Mouse (Mus musculus) stomach, embryonic 16.5 days (tissue): ENCODE results near the gene Adora1. TPM values are rescaled to one million over a fixed set of nuclear protein-coding genes. Genes with fewer than 3 reads are reported as not detected.
A peak's percentile ranks its signal among the peaks of the same experiment; 100 is the strongest.

Experiments used
- ATAC-seq: fragments of 200-750 bp; cut with Nextera tagmentation; 2 replicates; pipeline ENCODE4 v1.8.0; 2017; ENCODE audit warnings: moderate number of reproducible peaks, moderate TSS enrichment; ENCODE audit not compliant: insufficient read depth, low FRiP score
- H3K27ac ChIP-seq: fragments of 300-500 bp; sonication (generic); 2 replicates; pipeline ENCODE4 v1.5.1; 2014; ENCODE audit warnings: low read length
- H3K27me3 ChIP-seq: fragments of 300-500 bp; sonication (generic); 2 replicates; pipeline ENCODE4 v1.6.1; 2014; ENCODE audit warnings: low read length, control low read depth, mixed read lengths; ENCODE audit not compliant: control insufficient read depth, insufficient read depth
- H3K36me3 ChIP-seq: fragments of 300-500 bp; sonication (generic); 2 replicates; pipeline ENCODE4 v1.6.1; 2014; ENCODE audit warnings: low read length; ENCODE audit not compliant: control insufficient read depth, insufficient read depth
- H3K4me1 ChIP-seq: fragments of 300-500 bp; sonication (generic); 2 replicates; pipeline ENCODE4 v1.6.1; 2014; ENCODE audit warnings: low read length, control low read depth, mixed read lengths; ENCODE audit not compliant: control insufficient read depth, insufficient read depth
- H3K4me2 ChIP-seq: fragments of 300-500 bp; sonication (generic); 2 replicates; pipeline ENCODE4 v1.6.1; 2014; ENCODE audit warnings: low read depth, low read length, mixed read lengths
- H3K4me3 ChIP-seq: fragments of 300-500 bp; sonication (generic); replicated peaks from 2 replicates; pipeline ENCODE4 v1.5.1; 2014; ENCODE audit warnings: mild to moderate bottlenecking, low read length
- H3K9ac ChIP-seq: fragments of 300-500 bp; sonication (generic); 2 replicates; pipeline ENCODE4 v1.6.1; 2014; ENCODE audit warnings: low read length
- H3K9me3 ChIP-seq: fragments of 300-500 bp; sonication (generic); replicated peaks from 2 replicates; pipeline ENCODE4 v1.6.1; 2016; ENCODE audit warnings: low read length, control low read depth; ENCODE audit not compliant: control insufficient read depth
- WGBS: fragments of 180-500 bp; shearing (Covaris S2); extraction: QIAGEN DNeasy Blood & Tissue Kit; methylation state at CpG from one replicate; pipeline ENCODE4 v1.1.7; 2014; 5-methylcytosine and 5-hydroxymethylcytosine counted together
- polyA plus RNA-seq: library from polyadenylated mRNA; unstranded; fragments of >200 nt; fragmentation: Nextera tagmentation; extraction: Ambion mirVana; gene quantifications from 2 replicates; pipeline ENCODE4 v1.2.1, GENCODE M21; 2015

Gene Adora1
- polyA plus RNA-seq, result 15.3 and 22.3 TPM in 2 replicates

- Histone ChIP-seq H3K9me3 (no peaks in the 10 kb centered on the region), H3K36me3 (no peaks in the 10 kb centered on the region), H3K27me3 (peaks cover 26% of the 10 kb centered on the region), H3K4me2 (peak within 1 kb of the TSS; percentile 88), H3K4me3 (peak within 1 kb of the TSS; percentile 46), H3K27ac (peak within 1 kb of the TSS; percentile 14; the same call in 1 of the 2 replicates), H3K4me1 (peaks cover 16% of the 10 kb centered on the region), H3K9ac (peak within 1 kb of the TSS; percentile 64)
- ATAC-seq, result no peak
- 1% methylated on average over 37 of the region's 37 CpGs for WGBS
Observed at GRCm38 (mm10) chr1:134235391-134235921, at the start of gene Adora1. TSS of gene Adora1 (minus strand) at chr1:134235431.

DNA sequence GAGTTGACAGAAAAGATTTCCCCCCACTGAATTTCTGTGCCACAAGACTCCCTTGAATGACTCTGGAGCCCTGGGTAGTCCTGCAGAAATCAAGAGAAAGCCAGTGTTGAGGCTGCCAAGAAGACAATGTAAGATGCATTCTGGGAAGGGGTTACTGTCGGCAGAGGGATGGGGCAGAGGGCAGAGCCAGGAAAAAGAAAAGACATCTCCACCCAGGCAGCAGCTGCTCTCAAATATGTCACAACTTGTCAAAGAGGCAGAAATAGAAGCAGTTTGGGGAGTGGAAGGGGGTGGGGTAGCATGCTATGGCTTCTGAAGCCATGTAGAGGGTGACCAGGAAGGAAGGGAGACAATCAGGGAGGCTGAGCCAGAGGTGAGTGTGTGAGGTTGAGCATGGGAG is 47.9 kb upstream of the Adora1 start:
- H3K4me2 ChIP-seq, result no peak overlapping the region
- H3K36me3 ChIP-seq, result no peaks in the 10 kb centered on the region
- no peak overlapping the region for H3K27ac ChIP-seq
- no peak overlapping the region for H3K4me3 ChIP-seq
- H3K4me1 ChIP-seq, result no peaks in the 10 kb centered on the region
- no peak overlapping the region for H3K9ac ChIP-seq
- H3K27me3 ChIP-seq, result no peaks in the 10 kb centered on the region; the same call in 1 of the 2 replicates
- no peaks in the 10 kb centered on the region for H3K9me3 ChIP-seq
- WGBS, result 35% methylated on average over 1 of the region's 1 CpGs
- no peak for ATAC-seq

GRCm38 (mm10) chr1:134282342-134282741 is 47.1 kb upstream of the Adora1 start:
- H3K4me1 ChIP-seq, result no peaks in the 10 kb centered on the region
- H3K4me3 ChIP-seq, result no peak overlapping the region
- WGBS, result 65% methylated on average over 3 of the region's 3 CpGs
- H3K27ac ChIP-seq, result no peak overlapping the region
- ATAC-seq, result no peak
- H3K36me3 ChIP-seq, result no peaks in the 10 kb centered on the region
- no peaks in the 10 kb centered on the region for H3K9me3 ChIP-seq
- no peaks in the 10 kb centered on the region; the same call in 1 of the 2 replicates for H3K27me3 ChIP-seq
- no peak overlapping the region for H3K9ac ChIP-seq
- no peak overlapping the region for H3K4me2 ChIP-seq

GRCm38 (mm10) chr1:134281563-134281962 is 46.3 kb upstream of the Adora1 start:
- H3K9ac ChIP-seq, result no peak overlapping the region
- no peak overlapping the region for H3K27ac ChIP-seq
- no peak overlapping the region for H3K4me2 ChIP-seq
- no peaks in the 10 kb centered on the region for H3K4me1 ChIP-seq
- no peaks in the 10 kb centered on the region for H3K36me3 ChIP-seq
- H3K4me3 ChIP-seq, result no peak overlapping the region
- H3K27me3 ChIP-seq, result no peaks in the 10 kb centered on the region; the same call in 1 of the 2 replicates
- no peak for ATAC-seq
- WGBS, result 69% methylated on average over 4 of the region's 4 CpGs
- H3K9me3 ChIP-seq, result no peaks in the 10 kb centered on the region

DNA sequence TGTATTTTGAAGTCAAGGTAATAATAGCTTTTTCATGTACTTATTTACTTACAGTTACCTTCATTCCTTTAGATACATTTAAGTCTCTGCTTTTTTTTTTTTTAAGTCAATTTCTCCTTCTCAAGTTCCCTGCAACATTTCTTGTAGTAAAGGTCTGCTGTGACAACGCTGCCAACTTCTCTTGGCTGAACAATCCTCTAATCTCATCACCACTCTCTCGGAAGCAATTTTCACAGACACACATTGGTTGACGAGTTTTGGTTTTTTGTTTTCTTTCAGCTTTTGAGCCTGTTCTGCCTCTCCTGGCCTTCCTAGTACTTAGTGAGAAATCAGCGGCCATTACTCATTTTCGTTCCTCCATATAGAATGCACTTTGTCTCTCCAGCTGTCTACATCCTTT is 44.9 kb upstream of the Adora1 start:
- no peaks in the 10 kb centered on the region for H3K4me1 ChIP-seq
- no peak overlapping the region for H3K4me3 ChIP-seq
- 81% methylated on average over 5 of the region's 5 CpGs for WGBS
- no peak overlapping the region for H3K4me2 ChIP-seq
- H3K9me3 ChIP-seq, result no peaks in the 10 kb centered on the region
- no peaks in the 10 kb centered on the region; the same call in 1 of the 2 replicates for H3K27me3 ChIP-seq
- no peak overlapping the region for H3K9ac ChIP-seq
- no peaks in the 10 kb centered on the region for H3K36me3 ChIP-seq
- no peak for ATAC-seq
- H3K27ac ChIP-seq, result no peak overlapping the region

DNA sequence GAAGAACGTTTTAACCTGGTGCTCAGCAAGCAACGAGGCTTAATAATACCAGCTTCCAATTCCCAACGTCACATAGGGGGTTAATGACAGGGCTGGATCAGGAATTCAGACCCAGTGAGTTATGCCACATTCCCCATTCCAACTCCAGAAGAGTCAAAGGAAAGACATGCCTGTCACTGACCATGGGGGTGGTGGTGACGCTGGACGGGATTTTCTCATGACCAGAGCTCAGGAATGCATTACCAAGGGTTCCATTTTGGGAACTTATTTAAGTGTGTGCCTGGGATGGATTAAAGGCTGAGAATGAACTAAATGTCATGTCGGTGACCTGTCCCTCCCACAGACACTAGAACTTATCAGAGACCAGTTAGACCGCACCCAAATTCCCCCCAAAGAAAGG is 41.6 kb upstream of the Adora1 start:
- Histone ChIP-seq H3K27ac (no peak overlapping the region), H3K9me3 (no peaks in the 10 kb centered on the region), H3K4me3 (no peak overlapping the region), H3K36me3 (no peaks in the 10 kb centered on the region), H3K4me1 (peaks cover 5% of the 10 kb centered on the region; the same call in 1 of the 2 replicates), H3K4me2 (no peak overlapping the region), H3K27me3 (no peaks in the 10 kb centered on the region), H3K9ac (no peak overlapping the region)
- 72% methylated on average over 7 of the region's 7 CpGs for WGBS
- ATAC-seq, result no peak

DNA sequence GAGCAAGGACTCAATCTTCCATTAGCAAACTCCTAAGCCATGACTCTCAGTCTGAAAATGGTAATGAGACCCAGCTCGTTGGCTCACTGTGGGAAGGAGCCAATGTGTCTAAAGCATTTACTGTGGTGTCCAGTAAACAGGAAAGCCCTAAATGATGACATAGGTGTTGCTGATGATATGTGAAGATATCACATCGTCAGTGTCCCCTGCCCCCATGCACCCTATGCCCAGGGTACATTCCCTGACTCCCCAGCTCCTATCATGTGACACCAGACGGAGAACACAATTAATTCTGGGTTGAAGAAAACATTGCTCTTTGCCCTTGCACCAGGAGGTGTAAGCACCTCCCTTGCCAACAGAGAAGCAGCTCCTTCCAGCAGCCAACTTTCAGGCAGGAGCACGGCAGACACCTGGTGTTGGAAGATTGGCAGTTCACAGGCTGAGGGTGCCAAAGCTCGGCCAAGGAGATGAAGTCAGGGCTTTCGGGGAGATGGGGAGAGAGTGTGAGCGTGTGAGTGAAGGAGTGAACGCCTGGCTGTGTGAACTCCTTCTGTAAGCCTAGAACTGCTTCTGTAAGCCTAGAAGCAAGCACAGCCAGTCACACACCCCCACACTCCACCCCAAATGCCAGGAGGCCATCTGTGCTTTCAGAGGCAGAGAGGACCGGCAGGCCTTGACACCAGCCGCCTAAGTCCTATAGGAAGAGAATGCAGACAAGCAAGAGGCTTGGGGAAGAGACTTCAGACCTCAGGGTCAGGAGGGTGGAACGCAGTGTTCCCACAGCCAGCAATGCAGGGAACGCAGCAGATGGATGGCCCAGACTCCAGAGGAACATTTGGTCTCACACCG is 40.6 kb upstream of the Adora1 start:
- ATAC-seq, result no peak
- Histone ChIP-seq H3K9me3 (no peaks in the 10 kb centered on the region), H3K27me3 (no peaks in the 10 kb centered on the region), H3K36me3 (no peaks in the 10 kb centered on the region), H3K4me1 (peaks cover 5% of the 10 kb centered on the region; the same call in 1 of the 2 replicates), H3K4me3 (no peak overlapping the region), H3K9ac (peak overlapping the region; percentile 5; the same call in 1 of the 2 replicates), H3K27ac (no peak overlapping the region), H3K4me2 (no peak overlapping the region)
- 60% methylated on average over 13 of the region's 13 CpGs for WGBS

GRCm38 (mm10) chr1:134274483-134274920 is 39.3 kb upstream of the Adora1 start:
- Histone ChIP-seq H3K4me1 (peaks cover 5% of the 10 kb centered on the region; the same call in 1 of the 2 replicates), H3K4me2 (no peak overlapping the region), H3K27ac (no peak overlapping the region), H3K9ac (no peak overlapping the region), H3K27me3 (no peaks in the 10 kb centered on the region), H3K9me3 (no peaks in the 10 kb centered on the region), H3K36me3 (no peaks in the 10 kb centered on the region), H3K4me3 (no peak overlapping the region)
- 72% methylated on average over 7 of the region's 7 CpGs for whole genome bisulfite sequencing
- ATAC-seq, result no peak
